Mouse (Mus musculus) kidney, postnatal 14 days (tissue): ENCODE results near the gene Arhgdig.
A peak's percentile ranks its signal among the peaks of the same experiment; 100 is the strongest.

ENCODE experiments used
- DNase-seq: peaks from one replicate; pipeline ENCODE4 v3.0.0; 2022; ENCODE audit warnings: mixed read lengths

Arhgdig gene

DNA sequence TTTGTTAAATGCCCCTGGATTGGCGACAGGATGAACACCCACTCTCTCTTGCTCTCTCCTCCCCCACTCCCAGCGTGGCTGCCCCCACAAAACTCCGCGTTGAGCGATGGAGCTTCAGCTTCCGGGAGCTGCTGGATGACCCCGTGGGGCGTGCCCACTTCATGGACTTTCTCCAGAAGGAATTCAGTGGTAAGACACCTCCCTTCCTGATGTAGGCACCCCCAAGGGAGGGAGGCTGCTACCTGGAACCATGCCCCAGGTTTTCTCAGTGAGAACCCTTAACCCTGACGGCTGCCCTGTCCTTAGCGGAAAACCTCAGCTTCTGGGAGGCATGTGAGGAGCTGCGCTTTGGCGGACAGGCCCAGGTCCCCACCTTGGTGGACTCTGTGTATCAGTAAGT, at the start of gene Arhgdig:
TSS of gene Arhgdig (minus strand) at position 101 of the 400 bp plus-strand sequence.
- no peak for DNase-seq

GRCm38 (mm10) chr17:26255313-26255712, 47.7 kb upstream of the Arhgdig start:
- no peak for DNase-seq

- no peak for DNase-seq
Observed at GRCm38 (mm10) chr17:26253399-26253798, 45.8 kb upstream of the Arhgdig start.

DNA sequence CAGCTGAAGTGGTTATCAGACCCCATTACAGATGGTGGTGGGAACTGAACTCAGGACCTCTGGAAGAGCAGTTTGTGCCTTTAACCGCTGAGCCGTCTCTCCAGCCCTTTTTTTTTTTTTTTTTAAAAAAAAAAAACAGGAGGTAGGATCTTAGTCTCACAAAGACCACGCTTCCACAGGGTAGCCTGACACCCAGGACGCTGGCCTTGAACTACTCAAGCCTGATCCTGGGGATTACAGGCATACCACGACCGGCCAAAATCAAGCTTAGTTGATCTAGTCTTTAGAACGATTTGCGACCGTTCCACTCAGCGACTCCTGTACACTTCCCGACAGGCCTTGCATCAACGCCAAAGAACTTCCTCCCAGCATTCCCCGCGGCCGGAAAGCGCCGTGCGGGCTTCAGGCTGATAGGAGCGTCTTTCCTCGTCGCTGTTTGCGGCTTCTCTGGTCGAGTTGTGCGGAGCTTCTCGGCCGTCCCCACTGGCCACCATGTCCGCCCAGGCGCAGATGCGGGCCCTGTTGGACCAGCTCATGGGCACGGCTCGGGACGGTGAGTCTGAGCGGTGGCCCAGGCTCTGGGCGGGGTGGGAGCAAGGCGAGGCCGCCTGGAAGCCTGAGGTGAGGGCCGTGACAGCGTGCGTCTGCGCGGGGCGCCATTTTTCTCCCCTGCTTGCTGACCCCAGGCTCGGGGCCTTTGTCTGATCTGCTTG, 45.1 kb upstream of the Arhgdig start, which contains the start of gene Luc7l:
TSS of gene Luc7l (plus strand) at position 358 of the 713 bp plus-strand sequence.
- peak; percentile 96 for DNase-seq

- DNase-seq = no peak
Observed at GRCm38 (mm10) chr17:26251886-26252538, 44.4 kb upstream of the Arhgdig start.

DNA sequence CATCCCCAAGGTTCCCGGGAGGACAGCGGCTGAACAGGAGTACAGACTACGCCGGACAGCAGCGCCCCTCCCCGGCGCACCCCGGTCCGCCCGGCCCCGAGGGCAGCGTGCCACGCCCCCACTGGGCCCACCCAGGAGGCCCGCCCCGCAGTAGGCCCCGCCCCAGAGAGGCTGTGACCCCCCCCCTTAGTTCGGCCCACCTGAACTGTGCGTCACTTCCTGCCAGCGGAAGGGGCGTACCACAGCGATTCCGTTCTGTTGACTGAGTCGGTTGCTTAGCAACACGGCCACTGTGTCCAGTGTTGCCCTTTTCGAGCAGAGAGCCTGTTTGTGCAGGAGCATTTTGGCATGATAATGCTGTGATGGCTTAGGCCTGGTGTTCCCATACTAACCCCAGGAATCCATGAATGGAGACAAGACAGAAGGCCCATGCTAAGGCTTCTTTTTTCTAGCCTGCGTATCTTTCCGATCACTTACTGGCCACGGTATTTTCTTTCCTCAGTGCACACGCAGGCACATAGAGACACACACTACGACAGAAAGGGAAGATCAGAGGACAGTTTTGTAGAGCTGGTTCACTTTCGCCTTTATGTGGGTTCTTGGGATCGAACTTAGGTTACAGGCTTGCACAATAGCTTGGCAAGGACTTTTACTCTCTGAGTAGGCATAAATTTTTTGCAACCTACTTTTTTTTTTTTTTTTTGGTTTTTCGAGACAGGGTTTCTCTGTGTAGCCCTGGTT, 36.7 kb upstream of the Arhgdig start, which contains the start of gene Fam234a:
TSS of gene Fam234a (minus strand) at position 142 of the 741 bp plus-strand sequence.
- DNase-seq = peak; percentile 98

DNA sequence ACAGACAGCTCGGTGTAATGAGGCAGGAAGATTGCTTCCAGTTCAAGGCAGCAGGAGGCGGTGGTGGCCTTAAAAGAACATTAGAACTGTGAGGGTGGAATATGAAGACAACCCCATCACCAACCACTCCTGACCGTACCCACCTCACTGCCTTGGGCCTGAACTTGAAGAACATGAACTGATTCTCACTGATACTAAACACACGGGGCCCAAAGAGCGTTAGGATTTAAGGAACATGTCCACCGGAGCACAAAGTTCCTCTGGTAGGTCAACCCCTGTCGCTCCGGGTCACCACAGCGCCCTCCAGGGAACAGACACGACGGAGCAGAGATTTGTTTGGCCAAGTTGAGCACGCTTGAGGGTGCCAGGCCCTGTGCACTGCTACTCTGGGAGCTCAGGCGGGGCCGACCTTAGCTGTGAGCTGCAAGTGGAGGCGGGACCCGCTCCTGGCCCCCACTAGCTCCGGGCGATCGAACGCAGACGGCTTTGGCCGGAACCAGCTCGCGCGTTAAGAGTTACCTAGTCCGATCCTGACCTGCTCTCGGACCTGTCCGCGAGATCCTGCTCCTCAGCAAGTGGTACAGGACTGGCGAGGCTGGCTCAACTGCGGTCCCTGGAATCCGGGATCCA, 36.0 kb upstream of the Arhgdig start:
- DNase-seq = no peak

DNA sequence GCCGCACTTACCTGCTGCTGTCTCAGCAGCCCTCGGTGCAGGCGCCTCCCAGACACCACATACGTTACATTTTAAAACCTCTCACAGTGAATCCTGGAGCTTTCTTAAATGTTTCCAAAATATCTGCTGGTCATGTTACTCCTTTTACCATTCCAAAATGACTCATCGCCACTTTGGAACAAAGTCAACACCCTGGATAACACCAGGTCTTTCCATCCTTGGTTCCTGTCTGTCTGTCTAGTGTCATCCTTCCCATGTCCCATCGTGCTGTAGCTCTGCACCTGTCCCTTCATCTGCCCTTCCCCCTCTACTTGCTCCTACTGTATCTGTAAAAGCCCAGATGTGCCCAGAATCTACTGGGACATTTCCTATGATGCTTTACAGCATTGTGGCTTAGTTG, 33.4 kb upstream of the Arhgdig start:
- DNase-seq = no peak

DNA sequence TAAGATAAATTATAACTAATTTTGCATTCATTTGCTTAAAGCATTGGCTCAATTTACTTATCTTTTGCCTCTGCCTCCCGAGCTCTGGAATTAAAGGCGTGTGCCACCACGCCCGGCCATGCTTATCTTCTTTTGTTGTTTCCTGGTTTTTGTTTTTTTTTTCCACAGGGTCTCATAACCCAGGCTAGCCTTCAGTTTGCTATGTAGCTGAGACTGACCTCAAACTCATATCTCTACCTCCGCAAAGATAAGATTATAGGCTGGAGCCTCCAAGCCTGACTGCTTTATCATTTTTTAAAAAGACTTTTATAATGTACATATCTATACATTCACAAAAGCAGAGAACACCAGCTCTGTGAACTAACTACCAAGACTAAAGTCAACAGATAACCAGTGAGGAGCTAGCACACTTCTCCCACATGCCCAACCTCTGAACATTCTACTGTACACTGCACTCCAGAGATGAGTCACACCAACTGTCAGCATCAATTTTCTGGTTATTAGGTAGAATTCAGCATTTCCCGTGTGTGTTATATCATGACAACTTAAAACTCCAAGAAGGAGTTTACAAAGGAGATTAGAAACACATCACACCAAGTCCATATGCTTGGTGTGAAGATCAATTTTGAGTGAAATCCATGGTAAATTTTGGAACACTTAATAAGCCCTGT, 32.7 kb upstream of the Arhgdig start:
- no peak for DNase-seq

- DNase-seq = no peak
Observed at GRCm38 (mm10) chr17:26239551-26239950, 32.0 kb upstream of the Arhgdig start.

GRCm38 (mm10) chr17:26237667-26238066, 30.1 kb upstream of the Arhgdig start:
- DNase-seq = no peak

DNA sequence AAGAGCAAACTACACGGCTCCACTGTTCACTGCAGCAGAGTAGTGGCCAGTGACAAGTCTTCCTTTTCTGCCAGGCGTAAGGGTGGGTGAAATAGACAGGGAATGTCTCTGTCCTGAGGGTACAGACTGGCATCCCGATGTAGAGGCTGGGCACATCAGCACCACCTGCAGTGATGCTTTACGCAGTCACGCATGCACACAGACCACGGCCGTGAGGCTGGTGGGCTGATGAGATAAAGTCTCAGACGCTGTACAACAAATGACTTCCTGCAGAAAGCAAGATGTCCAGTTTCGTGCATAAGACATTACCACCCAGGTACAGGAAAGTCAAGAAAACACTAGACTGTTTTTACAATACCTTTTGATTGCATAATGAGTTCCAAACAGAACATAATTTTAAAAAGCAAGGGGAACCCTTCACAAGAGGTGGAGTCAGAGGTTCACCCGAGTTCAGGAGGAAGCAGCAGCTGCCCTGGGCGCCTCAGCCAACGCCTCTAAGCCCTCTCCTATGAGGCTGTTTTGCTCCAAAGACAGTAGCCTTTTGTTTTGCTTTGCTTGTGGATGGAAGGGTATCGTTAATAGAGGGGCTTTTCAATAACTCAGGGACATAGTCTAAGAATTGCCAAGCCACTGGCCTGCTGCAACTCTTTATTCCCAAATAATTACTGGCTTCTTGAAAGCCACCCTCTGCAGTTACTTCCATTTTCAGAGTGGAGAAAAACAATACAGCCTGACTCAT, 27.7 kb upstream of the Arhgdig start:
- no peak for DNase-seq

GRCm38 (mm10) chr17:26234386-26234785, 26.8 kb upstream of the Arhgdig start:
- DNase-seq = no peak

DNA sequence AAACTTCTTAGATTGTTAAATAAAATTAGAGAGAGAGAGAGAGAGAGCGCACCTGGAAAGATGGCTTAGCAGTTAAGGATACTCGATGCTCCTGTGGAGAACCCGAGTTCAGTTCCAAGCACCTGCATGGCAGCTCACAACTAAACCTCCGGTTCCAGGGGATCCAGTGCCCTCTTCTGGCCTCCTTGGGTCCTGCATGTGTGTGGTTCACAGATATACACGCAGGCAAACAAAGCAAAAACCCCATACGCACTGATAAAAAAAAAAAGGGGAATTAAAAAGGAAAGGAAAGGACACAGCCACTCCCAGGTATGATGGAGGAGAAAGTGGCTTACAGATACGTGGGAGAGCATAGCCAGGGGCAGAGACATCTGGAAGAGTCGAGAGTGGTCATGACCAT, 25.3 kb upstream of the Arhgdig start:
- no peak for DNase-seq

- DNase-seq = no peak
Observed at GRCm38 (mm10) chr17:26231156-26231555, 23.6 kb upstream of the Arhgdig start.

DNA sequence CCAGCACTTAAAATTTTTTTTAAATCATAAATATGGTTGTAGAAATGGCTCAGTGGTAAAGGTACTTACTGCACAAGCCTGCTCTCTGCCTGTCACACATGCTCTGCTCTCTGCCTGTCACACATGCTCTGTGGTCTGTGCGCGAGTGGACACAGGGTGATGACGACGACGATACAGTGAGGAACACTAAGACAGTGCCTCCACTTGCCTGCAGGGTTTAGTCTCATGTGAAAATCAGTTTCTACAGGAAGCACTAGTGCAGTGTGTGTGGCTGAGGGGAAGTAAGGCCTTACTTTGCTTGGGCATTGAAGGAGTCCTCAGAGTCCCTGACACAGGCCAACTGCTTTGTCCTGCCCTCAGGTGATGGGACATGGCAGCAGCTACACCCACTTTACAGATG, 22.2 kb upstream of the Arhgdig start:
- DNase-seq = no peak

DNA sequence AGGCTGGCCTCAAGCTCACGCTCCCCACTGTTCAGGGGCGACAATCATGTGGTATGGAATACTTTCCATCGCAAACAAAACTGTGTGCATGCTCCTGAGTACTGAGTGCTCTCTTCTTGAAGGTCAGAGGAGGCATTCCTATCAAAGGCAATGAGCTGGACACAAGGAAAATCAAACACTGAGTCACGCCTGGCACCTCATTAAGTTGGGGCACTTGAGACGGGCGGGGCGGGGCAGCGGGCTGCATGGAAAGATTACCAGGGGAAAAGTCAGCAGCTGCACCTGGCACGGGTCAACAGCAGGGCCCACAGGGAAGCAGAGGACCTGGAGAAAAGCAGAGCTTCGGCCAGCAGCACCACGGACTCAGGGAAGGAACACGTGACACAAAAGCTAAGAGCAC, 17.6 kb upstream of the Arhgdig start:
- peak; percentile 58 for DNase-seq

DNA sequence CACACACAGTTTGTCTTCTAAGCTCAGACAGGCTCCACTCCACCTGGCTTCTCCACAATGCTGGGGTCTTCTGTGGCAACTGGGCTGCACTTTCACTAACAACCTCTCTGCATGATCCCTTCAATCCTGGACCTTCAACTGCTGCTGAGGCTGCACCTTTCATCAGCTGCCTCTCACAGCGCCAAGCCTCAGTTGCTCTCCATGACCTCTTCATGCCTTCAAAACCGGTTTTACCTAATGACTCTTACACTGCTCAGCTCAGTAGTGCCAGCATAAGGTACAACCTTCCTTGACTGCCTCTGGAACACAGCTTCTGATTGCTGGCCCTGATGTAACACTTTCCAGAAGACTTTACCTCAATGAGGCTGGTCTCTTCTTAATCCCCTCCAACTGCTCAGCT, 13.9 kb upstream of the Arhgdig start:
- no peak for DNase-seq

DNA sequence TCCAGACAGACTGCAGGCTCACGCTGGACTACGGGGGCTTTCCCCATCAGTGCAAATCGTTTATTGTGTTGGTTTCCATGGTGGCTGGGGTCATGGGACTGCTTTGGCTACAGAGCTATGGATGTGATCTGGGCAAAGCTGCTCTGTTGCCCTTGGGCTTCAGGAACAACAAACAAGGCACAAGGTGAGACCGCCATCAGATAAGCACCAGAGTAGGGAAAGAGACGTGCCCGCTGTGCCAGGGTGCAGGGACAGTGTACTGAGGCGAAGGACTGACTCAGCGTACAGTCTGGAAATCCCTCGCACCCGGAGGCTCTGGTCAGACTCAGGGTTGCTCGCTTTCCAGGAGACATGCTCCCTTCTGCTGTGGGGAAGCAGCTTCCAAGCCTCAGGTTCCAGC, 5.1 kb upstream of the Arhgdig start:
- DNase-seq = no peak

- DNase-seq = no peak
Observed at GRCm38 (mm10) chr17:26212241-26212640, 4.7 kb upstream of the Arhgdig start.

GRCm38 (mm10) chr17:26206392-26206791, 1.2 kb downstream of the Arhgdig start:
- DNase-seq = no peak

- no peak for DNase-seq
Observed at GRCm38 (mm10) chr17:26204766-26205165, 2.8 kb downstream of the Arhgdig start.
